Mouse (Mus musculus) E14TG2a.4 (cell line): ENCODE results near the gene Sppl2a.

ENCODE experiments used
- CTCF ChIP-seq: conservative IDR thresholded peaks from 2 replicates; pipeline ENCODE4 v1.5.1; 2014; ENCODE audit warnings: low read length
- POU5F1 ChIP-seq: IDR thresholded peaks from 2 replicates; pipeline ENCODE4 v1.6.1; 2014; ENCODE audit warnings: low read length, borderline replicate concordance

DNA sequence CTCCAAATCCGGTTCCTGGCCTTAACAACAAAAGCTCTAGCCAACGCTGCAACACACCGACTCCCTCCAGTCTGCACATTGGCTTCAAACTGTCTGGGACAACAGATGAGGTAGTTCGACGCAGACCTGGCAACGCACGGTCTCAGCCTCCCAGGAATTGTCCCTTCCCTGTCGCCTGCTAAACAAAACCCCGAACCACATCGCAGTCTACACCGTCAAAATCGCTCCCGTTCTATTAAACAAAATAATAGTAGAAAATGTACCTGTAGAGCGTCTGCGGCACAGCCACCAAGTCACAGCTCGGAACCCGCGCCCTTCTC lies 57.6 kb downstream of the Sppl2a start:
- TF ChIP-seq CTCF = no peak
- TF ChIP-seq POU5F1 = no peak
